Mouse (Mus musculus): ENCODE measurements around the gene 2810004N23Rik. TPM values are rescaled to one million over a fixed set of nuclear protein-coding genes. Genes with fewer than 3 reads are reported as not detected.

The 2810004N23Rik gene
- total RNA-seq (2017), result 26.5 and 27.5 TPM in 2 replicates

GRCm38 (mm10) chr8:124862321-124863162 lies at the start of gene 2810004N23Rik, which contains the start of gene Gnpat:
Gene 2810004N23Rik (minus strand): TSS chr8:124863120.
Gene Gnpat (plus strand): TSS chr8:124863033.
- ATAC-seq (ENCODE audit: extremely low read depth, insufficient number of reproducible peaks, low FRiP score, poor library complexity, severe bottlenecking), result peak; percentile 80

- ATAC-seq (ENCODE audit: extremely low read depth, insufficient number of reproducible peaks, low FRiP score, poor library complexity, severe bottlenecking), result peak; percentile 40
Observed at GRCm38 (mm10) chr8:124911938-124912872, 49.3 kb upstream of the 2810004N23Rik start.

GRCm38 (mm10) chr8:124910349-124910748 lies 47.4 kb upstream of the 2810004N23Rik start:
- no peak for ATAC-seq (ENCODE audit: extremely low read depth, insufficient number of reproducible peaks, low FRiP score, poor library complexity, severe bottlenecking)

GRCm38 (mm10) chr8:124909936-124910335 lies 47.0 kb upstream of the 2810004N23Rik start:
- ATAC-seq (ENCODE audit: extremely low read depth, insufficient number of reproducible peaks, low FRiP score, poor library complexity, severe bottlenecking), result no peak

GRCm38 (mm10) chr8:124905482-124905881 lies 42.6 kb upstream of the 2810004N23Rik start:
- no peak for ATAC-seq (ENCODE audit: extremely low read depth, insufficient number of reproducible peaks, low FRiP score, poor library complexity, severe bottlenecking)

GRCm38 (mm10) chr8:124903198-124903597 lies 40.3 kb upstream of the 2810004N23Rik start:
- ATAC-seq (ENCODE audit: extremely low read depth, insufficient number of reproducible peaks, low FRiP score, poor library complexity, severe bottlenecking), result no peak

- no peak for ATAC-seq (ENCODE audit: extremely low read depth, insufficient number of reproducible peaks, low FRiP score, poor library complexity, severe bottlenecking)
Observed at GRCm38 (mm10) chr8:124898251-124898905, 35.5 kb upstream of the 2810004N23Rik start.

- peak; percentile 73 for ATAC-seq (ENCODE audit: extremely low read depth, insufficient number of reproducible peaks, low FRiP score, poor library complexity, severe bottlenecking)
Observed at GRCm38 (mm10) chr8:124897386-124898250, 34.7 kb upstream of the 2810004N23Rik start, which contains the start of the genes Exoc8 and Sprtn. Gene Exoc8 (minus strand): TSS chr8:124897705. Gene Sprtn (plus strand): TSS chr8:124897886.

GRCm38 (mm10) chr8:124896632-124897385 lies 33.9 kb upstream of the 2810004N23Rik start:
- ATAC-seq (ENCODE audit: extremely low read depth, insufficient number of reproducible peaks, low FRiP score, poor library complexity, severe bottlenecking), result peak; percentile 44; the same call in 1 of the 2 replicates

GRCm38 (mm10) chr8:124896010-124896631 lies 33.2 kb upstream of the 2810004N23Rik start:
- ATAC-seq (ENCODE audit: extremely low read depth, insufficient number of reproducible peaks, low FRiP score, poor library complexity, severe bottlenecking), result no peak

GRCm38 (mm10) chr8:124892596-124892995 lies 29.7 kb upstream of the 2810004N23Rik start:
- ATAC-seq (ENCODE audit: extremely low read depth, insufficient number of reproducible peaks, low FRiP score, poor library complexity, severe bottlenecking), result no peak

GRCm38 (mm10) chr8:124888385-124888784 lies 25.5 kb upstream of the 2810004N23Rik start:
- no peak for ATAC-seq (ENCODE audit: extremely low read depth, insufficient number of reproducible peaks, low FRiP score, poor library complexity, severe bottlenecking)

GRCm38 (mm10) chr8:124878946-124879526 lies 16.1 kb upstream of the 2810004N23Rik start:
- no peak for ATAC-seq (ENCODE audit: extremely low read depth, insufficient number of reproducible peaks, low FRiP score, poor library complexity, severe bottlenecking)

GRCm38 (mm10) chr8:124878141-124878540 lies 15.2 kb upstream of the 2810004N23Rik start:
- no peak for ATAC-seq (ENCODE audit: extremely low read depth, insufficient number of reproducible peaks, low FRiP score, poor library complexity, severe bottlenecking)

GRCm38 (mm10) chr8:124872690-124873089 lies 9.8 kb upstream of the 2810004N23Rik start:
- ATAC-seq (ENCODE audit: extremely low read depth, insufficient number of reproducible peaks, low FRiP score, poor library complexity, severe bottlenecking), result no peak

- no peak for ATAC-seq (ENCODE audit: extremely low read depth, insufficient number of reproducible peaks, low FRiP score, poor library complexity, severe bottlenecking)
Observed at GRCm38 (mm10) chr8:124872081-124872480, 9.2 kb upstream of the 2810004N23Rik start.
